Mouse (Mus musculus): ENCODE data around the gene Tbc1d4. TPM values are rescaled to one million over a fixed set of nuclear protein-coding genes. Genes with fewer than 3 reads are reported as not detected.

Gene Tbc1d4
- polyA plus RNA-seq, 1 experiment from 2014 or later, result 6.8 TPM

DNA sequence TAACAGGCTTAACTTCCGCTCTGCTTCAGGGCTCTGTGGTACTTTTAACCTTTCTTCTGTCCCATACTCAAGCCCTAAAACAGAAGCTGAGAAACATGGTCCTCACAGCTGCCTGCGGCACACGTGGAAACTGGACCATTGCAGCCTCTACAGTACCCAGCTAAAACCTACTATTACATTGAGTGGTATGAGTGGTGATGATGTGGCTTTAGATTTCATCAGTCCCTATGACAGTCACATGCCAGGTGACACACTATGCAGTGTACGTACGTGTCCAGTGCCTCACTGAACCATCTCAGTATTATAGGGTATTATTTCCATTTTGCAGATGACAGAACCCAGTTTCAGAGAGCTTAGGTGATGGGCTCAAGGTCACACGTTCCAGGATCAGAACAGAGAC, 28.4 kb upstream of the Tbc1d4 start:
- DNase-seq (ENCODE audit: low spot score) (no peak), ATAC-seq (replicated peaks; ENCODE audit: low FRiP score) (no peak)
- H3K27ac ChIP-seq (ENCODE audit: low read depth, low read length), result no peak overlapping the region
- no peaks in the 10 kb centered on the region for H3K27me3 ChIP-seq (ENCODE audit: control insufficient read depth, insufficient read depth, low read length)
- no peaks in the 10 kb centered on the region for H3K36me3 ChIP-seq (ENCODE audit: control insufficient read depth, insufficient read depth, low read length)
- H3K4me2 ChIP-seq (ENCODE audit: low read depth, low read length, severe bottlenecking), result no peak overlapping the region
- H3K9me3 ChIP-seq (ENCODE audit: control insufficient read depth, low read length), result no peaks in the 10 kb centered on the region
- H3K4me3 ChIP-seq (ENCODE audit: low read depth, low read length), result no peak overlapping the region
- H3K4me1 ChIP-seq (replicated peaks; ENCODE audit: control insufficient read depth, insufficient read depth, low read length), result 0 out of 2 replicates have a peak, but pooled peaks cover 3% of the 10 kb centered on the region
- no peak overlapping the region for H3K9ac ChIP-seq (ENCODE audit: low read length)
- 91% methylated on average over 6 of the region's 6 CpGs for WGBS

DNA sequence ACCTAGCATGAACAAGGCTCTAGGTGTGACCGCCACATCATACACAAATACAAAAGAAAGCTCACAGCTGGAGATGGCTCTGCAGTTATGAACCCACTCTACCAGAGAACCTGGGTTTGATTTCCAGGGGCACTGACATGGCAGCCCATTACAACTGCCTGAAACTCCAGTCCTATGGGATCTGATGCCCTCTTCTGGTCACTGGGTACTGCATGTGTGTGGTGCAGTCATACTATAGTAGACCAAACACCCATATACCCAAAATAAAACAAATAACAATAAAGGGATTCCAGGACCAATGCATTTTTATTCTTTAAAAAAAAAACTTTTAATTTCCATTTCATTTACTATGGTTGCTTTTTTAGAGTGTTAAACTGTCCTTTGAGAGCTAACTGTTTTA, 26.8 kb upstream of the Tbc1d4 start:
- Histone ChIP-seq H3K27ac (ENCODE audit: low read depth, low read length) (no peak overlapping the region), H3K4me1 (replicated peaks; ENCODE audit: control insufficient read depth, insufficient read depth, low read length) (0 out of 2 replicates have a peak, but pooled peaks cover 3% of the 10 kb centered on the region), H3K4me2 (ENCODE audit: low read depth, low read length, severe bottlenecking) (no peak overlapping the region), H3K36me3 (ENCODE audit: control insufficient read depth, insufficient read depth, low read length) (no peaks in the 10 kb centered on the region), H3K9ac (ENCODE audit: low read length) (no peak overlapping the region), H3K27me3 (ENCODE audit: control insufficient read depth, insufficient read depth, low read length) (no peaks in the 10 kb centered on the region), H3K4me3 (ENCODE audit: low read depth, low read length) (no peak overlapping the region), H3K9me3 (ENCODE audit: control insufficient read depth, low read length) (no peaks in the 10 kb centered on the region)
- DNase-seq (ENCODE audit: low spot score), result no peak
- WGBS, result 96% methylated on average over 1 of the region's 1 CpGs
- ATAC-seq (replicated peaks; ENCODE audit: low FRiP score), result no peak

DNA sequence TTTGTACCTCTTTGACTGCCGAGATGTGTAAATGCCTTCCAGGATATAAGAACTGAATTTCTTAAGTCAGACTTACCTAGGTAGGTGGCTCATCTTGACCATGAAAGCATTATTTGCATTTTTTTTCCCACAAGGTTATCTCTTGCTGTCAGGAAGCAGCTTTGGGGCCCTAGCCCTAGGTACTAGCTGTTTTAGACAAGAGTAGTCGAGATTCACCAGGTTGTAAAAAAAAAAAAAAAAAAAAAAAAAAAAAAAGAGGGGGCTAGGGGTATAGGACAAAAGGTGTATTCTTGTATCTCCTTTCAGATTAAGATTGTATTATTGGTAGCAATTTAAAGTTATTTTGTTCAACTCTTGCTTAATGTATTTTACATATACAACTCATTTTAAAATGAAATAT, 21.6 kb upstream of the Tbc1d4 start:
- H3K27me3 ChIP-seq (ENCODE audit: control insufficient read depth, insufficient read depth, low read length), result no peaks in the 10 kb centered on the region
- H3K4me2 ChIP-seq (ENCODE audit: low read depth, low read length, severe bottlenecking), result no peak overlapping the region
- no peaks in the 10 kb centered on the region for H3K4me1 ChIP-seq (replicated peaks; ENCODE audit: control insufficient read depth, insufficient read depth, low read length)
- H3K4me3 ChIP-seq (ENCODE audit: low read depth, low read length), result no peak overlapping the region
- no peak for ATAC-seq (replicated peaks; ENCODE audit: low FRiP score)
- no peak for DNase-seq (ENCODE audit: low spot score)
- no peak overlapping the region for H3K9ac ChIP-seq (ENCODE audit: low read length)
- 81% methylated on average over 2 of the region's 2 CpGs for WGBS
- H3K27ac ChIP-seq (ENCODE audit: low read depth, low read length), result no peak overlapping the region
- no peaks in the 10 kb centered on the region for H3K9me3 ChIP-seq (ENCODE audit: control insufficient read depth, low read length)
- H3K36me3 ChIP-seq (ENCODE audit: control insufficient read depth, insufficient read depth, low read length), result no peaks in the 10 kb centered on the region

DNA sequence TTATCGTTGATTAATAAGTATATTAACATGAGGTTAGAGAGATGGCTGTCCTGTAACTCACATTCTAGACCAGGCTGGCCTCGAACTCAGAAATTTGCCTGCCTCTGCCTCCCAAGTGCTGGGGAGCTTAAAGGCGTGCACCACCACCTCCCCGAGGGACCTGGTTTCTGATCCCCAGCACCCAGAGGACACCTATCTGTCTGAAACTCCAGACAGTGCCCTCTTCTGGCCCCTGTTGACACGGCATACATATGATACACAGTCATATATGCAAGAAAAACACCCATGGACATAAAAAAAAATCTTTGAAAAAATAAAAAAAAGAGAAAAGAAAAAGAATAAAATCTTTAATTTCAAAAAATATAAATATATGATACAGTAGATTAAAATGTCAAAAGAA, 8.7 kb upstream of the Tbc1d4 start:
- DNase-seq (ENCODE audit: low spot score) (no peak), ATAC-seq (replicated peaks; ENCODE audit: low FRiP score) (no peak)
- H3K27ac ChIP-seq (ENCODE audit: low read depth, low read length), result no peak overlapping the region
- H3K9me3 ChIP-seq (ENCODE audit: control insufficient read depth, low read length), result no peaks in the 10 kb centered on the region
- H3K4me3 ChIP-seq (ENCODE audit: low read depth, low read length), result no peak overlapping the region
- no peak overlapping the region for H3K9ac ChIP-seq (ENCODE audit: low read length)
- H3K4me2 ChIP-seq (ENCODE audit: low read depth, low read length, severe bottlenecking), result no peak overlapping the region
- no peaks in the 10 kb centered on the region for H3K4me1 ChIP-seq (replicated peaks; ENCODE audit: control insufficient read depth, insufficient read depth, low read length)
- no peaks in the 10 kb centered on the region for H3K36me3 ChIP-seq (ENCODE audit: control insufficient read depth, insufficient read depth, low read length)
- H3K27me3 ChIP-seq (ENCODE audit: control insufficient read depth, insufficient read depth, low read length), result no peaks in the 10 kb centered on the region
- 87% methylated on average over 5 of the region's 5 CpGs for WGBS

DNA sequence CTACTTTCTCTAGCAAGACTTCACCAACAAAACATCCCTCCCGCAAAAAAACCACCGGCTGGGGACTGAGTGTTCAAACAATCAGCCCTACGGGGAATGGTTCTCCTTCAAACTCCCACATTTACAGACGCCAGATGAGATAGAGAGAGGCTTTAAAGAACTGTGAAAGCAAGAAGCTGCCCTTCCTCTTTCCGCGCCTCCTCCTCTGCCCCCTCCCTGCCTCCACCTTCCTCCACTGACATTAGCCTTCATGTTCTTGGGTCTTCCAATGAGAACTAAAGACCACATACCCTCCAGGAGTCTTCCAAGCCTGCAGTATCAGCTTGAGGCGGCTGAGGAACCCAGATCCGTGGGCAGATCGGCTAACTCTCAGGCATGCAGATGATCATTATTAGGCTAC, 7.2 kb upstream of the Tbc1d4 start:
- ATAC-seq (replicated peaks; ENCODE audit: low FRiP score) (no peak), DNase-seq (ENCODE audit: low spot score) (no peak)
- Histone ChIP-seq H3K4me2 (ENCODE audit: low read depth, low read length, severe bottlenecking) (no peak overlapping the region), H3K9me3 (ENCODE audit: control insufficient read depth, low read length) (no peaks in the 10 kb centered on the region), H3K27ac (ENCODE audit: low read depth, low read length) (no peak overlapping the region), H3K36me3 (ENCODE audit: control insufficient read depth, insufficient read depth, low read length) (no peaks in the 10 kb centered on the region), H3K4me3 (ENCODE audit: low read depth, low read length) (no peak overlapping the region), H3K27me3 (ENCODE audit: control insufficient read depth, insufficient read depth, low read length) (no peaks in the 10 kb centered on the region), H3K4me1 (replicated peaks; ENCODE audit: control insufficient read depth, insufficient read depth, low read length) (no peaks in the 10 kb centered on the region), H3K9ac (ENCODE audit: low read length) (no peak overlapping the region)
- 80% methylated on average over 9 of the region's 9 CpGs for WGBS

DNA sequence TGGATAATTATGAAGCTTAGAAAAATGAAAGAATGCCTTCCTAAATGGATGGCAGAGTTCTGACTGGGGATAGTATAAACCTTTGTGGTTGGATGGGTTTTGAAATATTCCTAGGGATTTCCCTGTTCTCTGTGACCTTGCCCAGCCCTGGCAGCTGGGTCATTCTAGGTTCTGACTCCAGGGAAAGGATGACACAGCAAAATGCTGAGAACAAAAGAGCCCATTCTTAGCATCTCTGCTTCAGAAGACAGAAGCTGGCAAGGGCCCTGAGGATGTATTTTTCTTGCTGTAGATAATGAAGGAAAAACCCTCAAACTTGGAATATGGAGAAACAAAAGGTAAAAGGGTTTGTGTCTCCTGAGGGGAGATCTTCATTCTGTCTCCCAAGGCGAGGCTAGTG, 4.2 kb upstream of the Tbc1d4 start:
- Histone ChIP-seq H3K27me3 (ENCODE audit: control insufficient read depth, insufficient read depth, low read length) (peaks cover under 1% of the 10 kb centered on the region; the same call in 1 of the 2 replicates), H3K4me3 (ENCODE audit: low read depth, low read length) (no peak overlapping the region), H3K4me1 (replicated peaks; ENCODE audit: control insufficient read depth, insufficient read depth, low read length) (no peaks in the 10 kb centered on the region), H3K36me3 (ENCODE audit: control insufficient read depth, insufficient read depth, low read length) (no peaks in the 10 kb centered on the region), H3K4me2 (ENCODE audit: low read depth, low read length, severe bottlenecking) (no peak overlapping the region), H3K9ac (ENCODE audit: low read length) (no peak overlapping the region), H3K27ac (ENCODE audit: low read depth, low read length) (no peak overlapping the region), H3K9me3 (ENCODE audit: control insufficient read depth, low read length) (no peaks in the 10 kb centered on the region)
- ATAC-seq (replicated peaks; ENCODE audit: low FRiP score) (no peak), DNase-seq (ENCODE audit: low spot score) (no peak)
- 52% methylated on average over 1 of the region's 1 CpGs for WGBS

DNA sequence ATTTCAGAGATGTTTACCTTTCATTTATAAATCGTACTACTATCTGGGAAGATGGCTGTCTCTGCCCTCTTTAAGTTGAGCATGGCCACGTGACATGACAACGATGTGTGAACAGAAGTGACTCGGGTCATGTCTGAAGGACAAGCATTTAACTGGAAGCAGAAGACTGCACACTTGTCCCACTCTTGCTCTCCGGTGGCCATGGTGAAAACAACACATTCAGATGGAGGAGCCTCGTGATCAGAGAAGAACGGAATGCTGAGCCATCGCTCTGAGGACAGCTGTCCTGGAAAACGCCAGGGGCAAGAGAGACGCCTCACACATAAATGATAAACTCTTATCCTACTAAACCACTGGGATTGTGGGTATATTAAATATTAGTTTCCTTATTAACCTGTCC, 1.7 kb upstream of the Tbc1d4 start:
- no peak overlapping the region for H3K9ac ChIP-seq (ENCODE audit: low read length)

DNA sequence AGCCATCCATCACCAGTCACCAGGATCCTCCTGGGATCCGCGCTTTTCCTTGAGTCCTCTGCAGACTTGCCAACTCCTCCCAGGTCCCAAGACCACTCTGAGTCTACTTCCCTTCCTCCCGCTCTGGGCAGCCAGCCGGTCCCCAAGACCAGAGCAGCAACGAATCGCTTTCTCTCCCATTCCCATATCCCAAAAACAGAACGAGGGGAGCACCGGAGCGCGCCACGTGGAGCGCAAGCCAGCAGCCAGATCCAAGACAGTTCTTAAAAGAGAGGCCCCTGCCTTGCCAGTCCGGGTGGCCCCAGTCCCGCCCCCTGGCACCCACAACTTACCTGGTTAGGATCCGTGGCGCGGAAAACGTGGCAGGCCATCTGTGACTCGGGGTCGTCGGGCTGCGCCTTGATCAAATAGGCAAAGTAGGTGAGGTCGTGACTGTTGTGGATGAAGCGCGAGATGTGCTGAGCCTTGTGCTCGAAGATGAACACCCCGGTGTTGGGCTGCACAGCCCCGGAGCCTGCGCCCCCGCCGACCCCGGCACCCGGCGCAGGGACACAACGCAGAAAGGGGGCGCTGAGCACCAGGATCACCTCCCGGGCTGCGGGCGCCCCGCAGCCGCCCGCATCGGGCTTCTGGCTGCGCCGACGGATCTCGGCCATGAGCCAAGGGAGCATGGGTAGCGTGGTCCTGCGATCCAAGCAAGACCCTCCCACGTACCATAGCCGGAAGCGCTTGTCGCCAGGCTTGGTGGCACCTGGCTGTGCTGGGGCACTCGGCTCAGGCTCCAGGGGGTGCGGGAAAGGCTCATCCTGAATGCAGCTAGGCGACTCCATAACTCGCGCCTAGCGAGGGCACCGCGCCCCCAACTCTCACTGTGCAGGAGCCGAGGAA, 1.1 kb downstream of the Tbc1d4 start:
- Histone ChIP-seq H3K27me3 (ENCODE audit: control insufficient read depth, insufficient read depth, low read length) (peaks cover 7% of the 10 kb centered on the region; the same call in 1 of the 2 replicates), H3K36me3 (ENCODE audit: control insufficient read depth, insufficient read depth, low read length) (no peaks in the 10 kb centered on the region), H3K4me2 (ENCODE audit: low read depth, low read length, severe bottlenecking) (peak overlapping the region; percentile 99), H3K4me1 (replicated peaks; ENCODE audit: control insufficient read depth, insufficient read depth, low read length) (0 out of 2 replicates have a peak, but pooled peaks cover 3% of the 10 kb centered on the region), H3K4me3 (ENCODE audit: low read depth, low read length) (peak overlapping the region; percentile 65), H3K27ac (ENCODE audit: low read depth, low read length) (no peak overlapping the region), H3K9ac (ENCODE audit: low read length) (peak overlapping the region; percentile 68), H3K9me3 (ENCODE audit: control insufficient read depth, low read length) (no peaks in the 10 kb centered on the region)
- under 1% methylated on average over 61 of the region's 62 CpGs for WGBS
- DNase-seq (ENCODE audit: low spot score) (peak; percentile 74), ATAC-seq (replicated peaks; ENCODE audit: low FRiP score) (peak; percentile 72)

More for the DNA sequence above, 1.7 kb upstream of the Tbc1d4 start:
- Histone ChIP-seq H3K9me3 (ENCODE audit: control insufficient read depth, low read length) (no peaks in the 10 kb centered on the region), H3K27ac (ENCODE audit: low read depth, low read length) (no peak overlapping the region), H3K4me3 (ENCODE audit: low read depth, low read length) (no peak overlapping the region), H3K36me3 (ENCODE audit: control insufficient read depth, insufficient read depth, low read length) (no peaks in the 10 kb centered on the region), H3K4me1 (replicated peaks; ENCODE audit: control insufficient read depth, insufficient read depth, low read length) (0 out of 2 replicates have a peak, but pooled peaks cover 3% of the 10 kb centered on the region), H3K27me3 (ENCODE audit: control insufficient read depth, insufficient read depth, low read length) (peaks cover 7% of the 10 kb centered on the region; the same call in 1 of the 2 replicates), H3K4me2 (ENCODE audit: low read depth, low read length, severe bottlenecking) (no peak overlapping the region)
- no peak for ATAC-seq (replicated peaks; ENCODE audit: low FRiP score)
- WGBS, result 88% methylated on average over 10 of the region's 10 CpGs
- DNase-seq (ENCODE audit: low spot score), result no peak

DNA sequence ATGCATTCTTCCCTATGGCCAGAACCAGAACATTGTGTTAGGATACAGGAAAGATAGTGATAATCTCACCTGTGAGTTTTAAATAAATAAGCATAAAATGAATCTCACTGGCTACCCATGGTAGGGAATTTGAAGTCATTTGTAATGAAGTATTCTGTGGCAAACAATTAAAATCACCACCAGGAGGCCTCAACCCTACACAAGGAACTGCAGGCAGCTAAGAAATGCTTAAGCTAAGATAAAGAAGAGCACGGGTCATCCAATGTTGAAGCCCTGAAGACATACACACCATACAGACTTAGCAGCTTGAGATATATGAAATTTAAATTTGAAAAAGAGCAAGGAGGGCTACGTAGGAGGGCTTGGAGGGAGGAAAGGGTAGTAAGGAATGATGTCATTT, 3.1 kb downstream of the Tbc1d4 start:
- no peak for DNase-seq (ENCODE audit: low spot score)

More for the DNA sequence above, 3.1 kb downstream of the Tbc1d4 start:
- WGBS, result 55% methylated on average over 2 of the region's 2 CpGs
- no peaks in the 10 kb centered on the region for H3K36me3 ChIP-seq (ENCODE audit: control insufficient read depth, insufficient read depth, low read length)
- no peaks in the 10 kb centered on the region for H3K9me3 ChIP-seq (ENCODE audit: control insufficient read depth, low read length)
- peaks cover 7% of the 10 kb centered on the region; the same call in 1 of the 2 replicates for H3K27me3 ChIP-seq (ENCODE audit: control insufficient read depth, insufficient read depth, low read length)
- no peak overlapping the region for H3K9ac ChIP-seq (ENCODE audit: low read length)
- ATAC-seq (replicated peaks; ENCODE audit: low FRiP score), result no peak
- no peak overlapping the region for H3K4me2 ChIP-seq (ENCODE audit: low read depth, low read length, severe bottlenecking)
- H3K27ac ChIP-seq (ENCODE audit: low read depth, low read length), result no peak overlapping the region
- no peak overlapping the region for H3K4me3 ChIP-seq (ENCODE audit: low read depth, low read length)
- 0 out of 2 replicates have a peak, but pooled peaks cover 3% of the 10 kb centered on the region for H3K4me1 ChIP-seq (replicated peaks; ENCODE audit: control insufficient read depth, insufficient read depth, low read length)
